Mouse (Mus musculus) spleen, postnatal 36 days (tissue): ENCODE measurements around the gene Lnpep.
"Not testable (repeated sequence)": the region's sequence is repeated elsewhere in the genome, so short reads cannot be mapped to it uniquely, and the experiment has no call there.

ENCODE experiments used
- DNase-seq, 2 experiments: peaks; one replicate each; pipeline ENCODE4 v3.0.0; 2022; ENCODE audit warnings: low spot score in 2 of 2, mixed read lengths in 1 of 2

Lnpep gene

GRCm38 (mm10) chr17:17624957-17625586 is at the start of gene Lnpep:
Gene Lnpep, minus strand, starts transcription at chr17:17625050.
- peak; percentile 93 to 94 for DNase-seq

GRCm38 (mm10) chr17:17655829-17656176 is 31.0 kb upstream of the Lnpep start:
- DNase-seq: no peak

DNA sequence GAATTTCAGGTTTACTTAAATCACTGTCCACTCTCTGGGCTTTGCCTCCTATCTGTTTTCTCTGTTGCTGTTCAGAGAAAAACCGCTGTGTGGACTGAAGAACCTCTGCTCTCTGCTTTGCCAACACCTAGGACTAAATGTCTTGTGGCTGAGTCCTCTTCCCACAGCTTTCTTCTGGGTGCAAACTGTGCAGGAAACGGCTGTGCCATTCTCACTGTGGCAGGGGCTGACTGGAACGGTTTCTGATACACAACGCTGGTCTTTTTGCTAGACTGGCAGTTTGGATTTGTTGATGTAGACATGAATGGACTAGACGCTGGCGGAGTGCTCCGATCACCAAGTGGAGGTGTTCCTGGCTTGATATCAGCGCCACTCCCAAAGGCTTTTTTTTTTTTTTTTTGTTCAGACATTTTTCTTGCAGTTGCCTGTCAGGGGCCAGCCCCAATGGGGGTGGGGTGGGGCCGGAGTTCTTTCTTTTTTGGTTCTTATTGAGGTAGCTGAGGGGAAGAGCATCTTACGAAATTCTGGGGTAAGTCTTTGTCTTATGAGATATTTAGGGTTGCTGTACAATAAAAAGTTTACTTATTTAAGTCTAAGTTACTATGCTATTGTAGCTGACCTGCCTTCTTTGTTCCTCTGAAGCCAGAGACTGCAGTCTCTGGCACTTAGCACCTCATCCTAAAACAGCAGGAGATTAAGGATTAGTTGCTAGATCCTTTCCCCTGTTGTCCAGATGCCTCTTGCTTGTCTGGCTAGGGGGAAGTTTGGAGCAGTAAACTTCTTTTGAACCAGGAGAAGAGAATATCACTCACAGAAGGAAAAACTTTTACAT is 30.4 kb upstream of the Lnpep start:
- no peak for DNase-seq

- DNase-seq: no peak
Measured at GRCm38 (mm10) chr17:17652570-17652969, 27.7 kb upstream of the Lnpep start.

- DNase-seq: peak; percentile 33 to 39
Measured at GRCm38 (mm10) chr17:17645738-17646137, 20.9 kb upstream of the Lnpep start.

- DNase-seq: no peak
Measured at GRCm38 (mm10) chr17:17637387-17637786, 12.5 kb upstream of the Lnpep start.

DNA sequence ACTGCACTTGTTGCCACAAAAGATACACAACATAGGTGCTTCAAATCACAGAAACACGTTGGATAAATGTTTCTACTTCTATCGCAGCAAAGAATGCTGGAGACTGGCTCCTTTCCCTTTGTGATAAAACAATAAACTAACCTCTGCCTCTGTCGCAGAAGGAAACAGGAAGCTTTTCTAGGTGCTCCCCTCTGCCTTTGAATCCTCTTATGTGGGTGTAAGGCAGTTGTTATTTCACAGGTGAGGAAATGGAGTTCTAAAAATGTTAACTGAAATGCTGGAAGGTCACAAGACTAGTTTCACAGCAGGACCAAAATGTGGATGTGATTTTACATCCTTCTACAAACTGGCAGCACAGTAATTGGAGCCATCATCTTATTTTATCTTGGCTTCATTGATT is 11.3 kb upstream of the Lnpep start:
- DNase-seq: no peak

DNA sequence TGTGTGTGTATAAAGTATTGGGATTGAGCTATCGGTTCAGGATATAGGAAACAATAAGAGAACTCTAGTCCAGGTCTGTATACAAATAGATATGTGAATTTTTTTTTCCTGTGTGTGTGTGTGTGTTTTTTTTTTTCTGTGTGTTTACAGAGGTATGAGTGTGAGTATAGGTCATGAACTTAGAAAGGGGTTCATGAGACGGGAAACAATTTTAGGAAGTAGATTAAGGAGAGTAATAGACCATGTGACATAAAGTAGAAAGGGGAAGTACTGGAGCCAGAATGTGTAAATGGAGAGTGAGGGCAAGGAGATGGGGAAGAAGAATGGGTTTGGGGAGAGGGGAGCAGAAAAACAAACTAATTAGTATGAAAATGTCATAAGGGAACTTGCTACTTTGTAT is 9.2 kb upstream of the Lnpep start:
- peak in 1 of 2 experiments; percentile 17 for DNase-seq

GRCm38 (mm10) chr17:17631985-17632384 is 7.1 kb upstream of the Lnpep start:
- no peak for DNase-seq

GRCm38 (mm10) chr17:17628237-17628879 is 3.5 kb upstream of the Lnpep start:
- not testable (repeated sequence) for DNase-seq

GRCm38 (mm10) chr17:17627558-17627957 is 2.7 kb upstream of the Lnpep start:
- DNase-seq: no peak

DNA sequence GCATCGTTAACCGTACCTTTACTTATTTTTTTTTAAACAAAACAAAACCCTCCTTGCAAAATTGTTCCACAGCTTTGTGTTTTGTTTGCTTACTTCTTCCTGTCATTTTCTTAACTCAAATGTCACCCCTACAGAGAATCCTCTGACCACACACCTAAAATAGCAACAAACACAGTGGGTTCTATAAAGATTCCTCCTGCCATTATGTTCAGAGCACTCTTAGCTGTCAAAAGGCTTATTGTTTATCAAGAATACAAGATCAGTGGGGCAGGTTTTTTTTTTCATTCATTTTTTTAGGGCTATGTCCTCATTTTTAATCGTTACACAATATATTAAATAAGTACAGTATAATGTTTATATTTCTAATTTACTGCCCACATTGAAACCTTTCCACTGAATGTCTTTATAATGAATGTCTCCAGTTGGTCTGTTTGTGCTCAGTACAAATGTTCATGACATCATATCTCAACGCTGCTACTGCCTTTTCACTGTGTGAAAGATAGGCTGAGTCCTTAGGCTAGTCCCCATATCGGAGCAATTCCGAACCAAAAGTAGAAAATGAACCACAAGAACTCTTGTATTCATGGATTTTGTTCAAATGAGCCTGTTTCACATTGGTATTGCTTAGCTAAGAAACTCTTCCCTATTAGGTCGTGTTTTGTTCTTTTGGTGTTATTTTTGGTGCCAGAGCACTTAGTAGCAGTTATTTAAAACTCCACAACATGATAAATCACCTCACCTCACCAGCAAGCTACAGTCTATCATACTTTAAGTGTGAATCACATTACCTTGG is 1.2 kb upstream of the Lnpep start:
- DNase-seq: no peak

DNA sequence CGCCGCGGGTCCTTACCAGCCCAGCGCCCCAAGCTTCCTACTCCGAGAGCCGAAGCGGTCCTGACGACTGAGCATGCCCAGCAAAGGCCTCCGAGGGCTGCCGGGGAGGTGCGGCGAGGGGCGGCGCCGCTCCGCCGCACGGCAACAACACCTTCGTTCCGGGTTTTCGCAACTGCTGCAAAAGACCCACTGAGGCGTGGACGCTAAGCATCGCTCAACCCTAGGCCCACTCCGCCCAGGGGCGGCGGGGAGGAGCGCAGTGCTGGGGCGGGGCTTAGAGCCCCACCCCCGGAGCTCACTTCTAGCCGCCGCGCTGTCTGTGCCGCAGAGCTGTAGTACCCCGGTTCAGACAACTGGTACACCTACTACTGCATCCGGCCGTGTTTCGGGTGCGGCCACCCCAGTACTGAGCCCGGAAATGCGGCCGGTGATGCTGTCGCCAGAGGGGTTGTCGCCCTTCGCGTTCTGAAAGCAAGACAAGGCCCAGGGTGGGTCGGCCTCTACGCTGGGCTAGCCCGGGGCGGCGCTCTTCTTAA is 361 bp downstream of the Lnpep start:
- peak; percentile 98 for DNase-seq

GRCm38 (mm10) chr17:17623890-17624420 is 895 bp downstream of the Lnpep start:
- DNase-seq: peak; percentile 73 to 74

DNA sequence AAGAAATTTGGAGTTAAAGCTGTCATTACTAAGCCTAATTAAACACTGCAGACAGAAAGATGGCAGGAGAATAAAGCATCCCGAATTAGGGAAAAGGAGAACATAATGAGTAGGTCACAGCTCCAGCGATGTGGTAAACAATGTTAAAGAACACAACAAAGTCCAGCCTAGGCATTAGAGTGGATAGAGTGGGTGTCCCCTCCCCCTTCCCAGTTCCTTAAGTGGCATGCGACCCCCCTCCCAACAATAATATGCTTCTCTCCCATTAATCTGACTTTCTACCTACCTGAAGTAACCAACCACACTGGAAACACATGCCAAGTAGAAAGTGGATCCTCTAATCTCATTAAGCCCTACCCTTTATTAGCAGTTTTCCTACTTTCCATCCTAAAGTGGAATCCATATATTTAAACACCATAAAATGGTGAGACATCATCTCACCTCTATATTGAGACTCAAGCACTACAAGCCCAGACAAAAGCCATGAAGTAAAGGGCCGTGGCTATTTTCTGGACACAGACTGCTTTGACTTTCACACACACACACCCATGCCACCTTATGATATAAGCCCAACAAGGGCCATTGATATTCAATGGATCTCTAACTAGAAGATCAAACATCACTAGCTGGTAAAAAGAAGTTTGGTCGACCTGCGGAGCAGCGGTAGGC is 1.5 kb downstream of the Lnpep start:
- DNase-seq: no peak

DNA sequence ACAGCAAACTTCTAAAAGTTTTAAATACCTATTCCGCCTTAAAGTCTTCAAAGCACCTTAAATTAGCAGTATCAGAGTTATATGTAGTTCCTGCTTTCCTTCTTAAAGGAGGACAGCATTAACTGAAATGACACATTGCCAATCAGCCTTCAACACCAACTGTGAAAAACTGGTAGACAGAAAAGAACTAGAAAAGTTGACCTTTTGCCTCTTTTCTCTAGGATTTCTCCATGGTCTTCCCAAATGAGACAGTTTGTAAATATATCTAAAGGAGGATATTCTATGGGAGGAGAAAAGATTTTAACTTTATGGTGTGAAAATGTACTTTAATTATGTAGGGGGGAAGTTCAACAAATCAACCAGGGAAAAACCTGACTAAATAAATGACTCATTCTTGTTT is 2.3 kb downstream of the Lnpep start:
- DNase-seq: no peak

- DNase-seq: no peak
Measured at GRCm38 (mm10) chr17:17621586-17621985, 3.3 kb downstream of the Lnpep start.

GRCm38 (mm10) chr17:17618463-17618862 is 6.4 kb downstream of the Lnpep start:
- no peak for DNase-seq

DNA sequence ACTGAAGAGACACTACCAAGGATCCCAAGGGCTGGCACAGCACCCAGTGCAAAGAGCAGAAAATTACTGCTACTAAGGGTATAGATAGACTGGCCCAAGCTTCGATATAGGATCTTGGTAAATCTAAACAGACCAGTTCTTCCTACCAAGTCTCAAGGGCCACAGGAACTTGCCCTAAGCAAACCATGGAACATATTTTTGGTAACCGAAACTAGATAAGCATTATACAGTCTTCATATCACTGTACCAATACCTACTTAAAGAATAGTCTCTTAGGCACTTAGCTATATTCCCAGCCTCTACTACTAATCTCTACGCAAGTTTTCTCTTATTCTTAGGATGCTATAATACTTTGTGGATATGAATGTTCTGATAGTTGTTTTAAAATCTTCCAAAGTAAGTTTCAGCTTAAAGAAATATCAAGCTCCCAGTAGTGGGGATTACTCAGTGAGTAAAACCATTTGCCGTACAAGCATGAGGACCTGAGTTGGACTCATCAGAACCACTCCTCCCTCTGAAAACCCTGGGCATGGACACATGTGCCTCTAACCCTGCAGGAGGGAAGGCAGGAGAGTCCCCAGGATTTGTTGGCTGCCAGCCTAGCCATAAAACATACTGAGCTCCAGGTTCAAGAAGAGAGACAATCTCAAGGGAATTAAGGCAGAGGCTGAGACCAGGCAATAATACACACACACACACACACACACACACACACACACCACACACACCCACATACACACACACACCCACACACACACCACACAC is 7.2 kb downstream of the Lnpep start:
- no peak for DNase-seq

- DNase-seq: no peak
Measured at GRCm38 (mm10) chr17:17612336-17612735, 12.5 kb downstream of the Lnpep start.
